Mouse (Mus musculus) common myeloid progenitor, adult 5-6 weeks (primary cell): ENCODE results near the gene Asb17. TPM values are rescaled to one million over a fixed set of nuclear protein-coding genes. Genes with fewer than 3 reads are reported as not detected.
"Not testable (repeated sequence)": the region's sequence is repeated elsewhere in the genome, so short reads cannot be mapped to it uniquely, and the experiment has no call there.

Experiments used
- ATAC-seq: replicated peaks from 2 replicates; pipeline ENCODE4 v1.8.0; 2016; ENCODE audit warnings: low read depth, mild to moderate bottlenecking, moderate TSS enrichment, inconsistent platforms; ENCODE audit not compliant: poor library complexity, severe bottlenecking
- total RNA-seq: library from RNA; stranded (forward); fragments of 200-1000, 187-1606 nt; gene quantifications from 2 replicates; pipeline ENCODE4 v1.2.3, GENCODE M21; 2017

Gene Asb17
- total RNA-seq, result 0.58 and 1.3 TPM in 2 replicates

- ATAC-seq, result no peak
Measured at GRCm38 (mm10) chr3:153844030-153844429, at the start of gene Asb17. Asb17 (plus strand) TSS chr3:153844209.

GRCm38 (mm10) chr3:153797574-153797973 is 46.4 kb upstream of the Asb17 start:
- peak; percentile 97 for ATAC-seq

- no peak for ATAC-seq
Measured at GRCm38 (mm10) chr3:153799603-153800002, 44.4 kb upstream of the Asb17 start.

- ATAC-seq, result no peak
Measured at GRCm38 (mm10) chr3:153800690-153801089, 43.3 kb upstream of the Asb17 start.

GRCm38 (mm10) chr3:153801541-153801940 is 42.5 kb upstream of the Asb17 start:
- ATAC-seq, result no peak

- no peak for ATAC-seq
Measured at GRCm38 (mm10) chr3:153802640-153803039, 41.4 kb upstream of the Asb17 start.

GRCm38 (mm10) chr3:153804032-153804431 is 40.0 kb upstream of the Asb17 start:
- no peak for ATAC-seq

- peak; percentile 88 for ATAC-seq
Measured at GRCm38 (mm10) chr3:153806077-153806772, 37.8 kb upstream of the Asb17 start.

GRCm38 (mm10) chr3:153806773-153807443 is 37.1 kb upstream of the Asb17 start:
- ATAC-seq, result no peak

- no peak for ATAC-seq
Measured at GRCm38 (mm10) chr3:153807444-153808149, 36.4 kb upstream of the Asb17 start.

GRCm38 (mm10) chr3:153808406-153808805 is 35.6 kb upstream of the Asb17 start:
- ATAC-seq, result no peak

- no peak for ATAC-seq
Measured at GRCm38 (mm10) chr3:153814026-153814425, 30.0 kb upstream of the Asb17 start.

- ATAC-seq, result no peak
Measured at GRCm38 (mm10) chr3:153817376-153817890, 26.6 kb upstream of the Asb17 start.

- ATAC-seq, result peak; percentile 59; the same call in 1 of the 2 replicates
Measured at GRCm38 (mm10) chr3:153818723-153819122, 25.3 kb upstream of the Asb17 start.

- no peak for ATAC-seq
Measured at GRCm38 (mm10) chr3:153819438-153819837, 24.6 kb upstream of the Asb17 start.

- ATAC-seq, result peak; percentile 79
Measured at GRCm38 (mm10) chr3:153823671-153824515, 20.1 kb upstream of the Asb17 start.

- ATAC-seq, result no peak
Measured at GRCm38 (mm10) chr3:153825197-153825596, 18.8 kb upstream of the Asb17 start.

GRCm38 (mm10) chr3:153826616-153827015 is 17.4 kb upstream of the Asb17 start:
- ATAC-seq, result no peak

- ATAC-seq, result not testable (repeated sequence)
Measured at GRCm38 (mm10) chr3:153829788-153830187, 14.2 kb upstream of the Asb17 start.
